Mouse (Mus musculus) neural tube, embryonic 15.5 days (tissue): ENCODE measurements around the gene 0610010K14Rik. TPM values are rescaled to one million over a fixed set of nuclear protein-coding genes. Genes with fewer than 3 reads are reported as not detected.
A peak's percentile ranks its signal among the peaks of the same experiment; 100 is the strongest.

ENCODE experiments used
- ATAC-seq: fragments of 200-750 bp; cut with Nextera tagmentation; 2 replicates; pipeline ENCODE4 v1.8.0; 2017; ENCODE audit warnings: mild to moderate bottlenecking, moderate TSS enrichment, moderate library complexity; ENCODE audit not compliant: low FRiP score
- H3K27ac ChIP-seq: fragments of 300-500 bp; sonication (generic); replicated peaks from 2 replicates; pipeline ENCODE4 v1.5.1; 2015; ENCODE audit warnings: mild to moderate bottlenecking, inconsistent platforms
- H3K27me3 ChIP-seq: fragments of 300-500 bp; sonication (generic); replicated peaks from 2 replicates; pipeline ENCODE4 v1.6.1; 2015; ENCODE audit warnings: inconsistent platforms
- H3K36me3 ChIP-seq: fragments of 300-500 bp; sonication (generic); 2 replicates; pipeline ENCODE4 v1.6.1; 2015; ENCODE audit warnings: inconsistent platforms
- H3K4me1 ChIP-seq: fragments of 300-500 bp; sonication (generic); 2 replicates; pipeline ENCODE4 v1.6.1; 2015; ENCODE audit warnings: inconsistent platforms
- H3K4me2 ChIP-seq: fragments of 300-500 bp; sonication (generic); 2 replicates; pipeline ENCODE4 v1.6.1; 2015; ENCODE audit warnings: inconsistent platforms, mild to moderate bottlenecking, moderate library complexity
- H3K4me3 ChIP-seq: fragments of 300-500 bp; sonication (generic); replicated peaks from 2 replicates; pipeline ENCODE4 v1.5.1; 2015; ENCODE audit warnings: mild to moderate bottlenecking, inconsistent platforms
- H3K9ac ChIP-seq: fragments of 300-500 bp; sonication (generic); replicated peaks from 2 replicates; pipeline ENCODE4 v1.6.1; 2015; ENCODE audit warnings: mild to moderate bottlenecking, inconsistent platforms
- H3K9me3 ChIP-seq: fragments of 300-500 bp; sonication (generic); replicated peaks from 2 replicates; pipeline ENCODE4 v1.6.1; 2016; ENCODE audit warnings: inconsistent platforms
- WGBS: fragments of 180-500 bp; shearing (Covaris S2); methylation state at CpG from one replicate; pipeline ENCODE4 v1.1.7; 2015; ENCODE audit warnings: mixed read lengths; 5-methylcytosine and 5-hydroxymethylcytosine counted together
- microRNA counts: library from miRNA; unstranded; fragments of <30 nt; microRNA quantifications from one replicate; lab custom pipeline; 2016
- microRNA-seq: library from miRNA; unstranded; fragments of <30 nt; microRNA quantifications from one replicate; pipeline ENCODE4, GENCODE M21; 2017
- polyA plus RNA-seq: library from polyadenylated mRNA; unstranded; fragments of >200 nt; fragmentation: Nextera tagmentation; extraction: Ambion mirVana; gene quantifications from 2 replicates; pipeline ENCODE4 v1.2.1, GENCODE M21; 2015

Gene 0610010K14Rik
- polyA plus RNA-seq, 1 experiment from 2014 or later = 167 TPM

- Histone ChIP-seq H3K4me3 (no peak overlapping the region), H3K27ac (no peak overlapping the region), H3K27me3 (no peaks in the 10 kb centered on the region), H3K4me2 (no peak overlapping the region), H3K4me1 (no peaks in the 10 kb centered on the region), H3K9ac (no peak overlapping the region), H3K9me3 (no peaks in the 10 kb centered on the region), H3K36me3 (no peaks in the 10 kb centered on the region)
- WGBS = 62% methylated on average over 11 of the region's 11 CpGs
- ATAC-seq = no peak
Observed at GRCm38 (mm10) chr11:70193354-70194285, 44.1 kb downstream of the 0610010K14Rik start.

- ATAC-seq = no peak
- H3K27ac ChIP-seq = no peak overlapping the region
- no peaks in the 10 kb centered on the region for H3K4me1 ChIP-seq
- no peak overlapping the region for H3K4me3 ChIP-seq
- H3K36me3 ChIP-seq = no peaks in the 10 kb centered on the region
- no peaks in the 10 kb centered on the region for H3K9me3 ChIP-seq
- no peak overlapping the region for H3K4me2 ChIP-seq
- H3K9ac ChIP-seq = no peak overlapping the region
- 83% methylated on average over 4 of the region's 4 CpGs for WGBS
- no peaks in the 10 kb centered on the region for H3K27me3 ChIP-seq
Observed at GRCm38 (mm10) chr11:70192157-70192556, 45.6 kb downstream of the 0610010K14Rik start.

- no peaks in the 10 kb centered on the region for H3K9me3 ChIP-seq
- no peak overlapping the region for H3K4me3 ChIP-seq
- ATAC-seq = no peak
- no peaks in the 10 kb centered on the region for H3K27me3 ChIP-seq
- no peak overlapping the region for H3K9ac ChIP-seq
- no peak overlapping the region for H3K4me2 ChIP-seq
- no peaks in the 10 kb centered on the region for H3K4me1 ChIP-seq
- H3K36me3 ChIP-seq = no peaks in the 10 kb centered on the region
- H3K27ac ChIP-seq = no peak overlapping the region
- WGBS = 90% methylated on average over 6 of the region's 6 CpGs
Observed at GRCm38 (mm10) chr11:70191188-70191587, 46.5 kb downstream of the 0610010K14Rik start.

GRCm38 (mm10) chr11:70189319-70190134 lies 48.2 kb downstream of the 0610010K14Rik start:
- no peak overlapping the region for H3K9ac ChIP-seq
- no peak overlapping the region for H3K4me3 ChIP-seq
- no peaks in the 10 kb centered on the region for H3K4me1 ChIP-seq
- no peak for ATAC-seq
- 71% methylated on average over 28 of the region's 28 CpGs for WGBS
- no peaks in the 10 kb centered on the region for H3K36me3 ChIP-seq
- no peaks in the 10 kb centered on the region for H3K9me3 ChIP-seq
- H3K4me2 ChIP-seq = no peak overlapping the region
- H3K27ac ChIP-seq = no peak overlapping the region
- no peaks in the 10 kb centered on the region for H3K27me3 ChIP-seq

MicroRNAs within 50 kb of the gene (microRNA counts, 519-probe panel; counts per million panel counts)
- microRNA mmu-miR-195 (lab: Ali Mortazavi, UCI) = 529 counts per million, percentile 1 among the panel's probes with 10 or more counts
- microRNA mmu-miR-497 (lab: Ali Mortazavi, UCI) = 1,748 counts per million, percentile 29 among the panel's probes with 10 or more counts

Small RNAs within 50 kb of the gene (microRNA-seq; reads per million reads assigned to microRNA genes)
- gene Mir195a (209 reads per million, percentile 63 among the genes with 10 or more reads in this experiment), gene Mir497 (not detected), gene Mir497b (not detected)

Other genes with a start within 250 kb of the 0610010K14Rik start
- 549 and 565 TPM in 2 replicates for gene Gabarap, start 246.8 kb downstream of the 0610010K14Rik start, polyA plus RNA-seq
- 53.5 and 57.8 TPM in 2 replicates for gene Phf23, start 242.1 kb downstream of the 0610010K14Rik start, polyA plus RNA-seq
- 22.6 and 25.1 TPM in 2 replicates for gene Dvl2, start 237.3 kb downstream of the 0610010K14Rik start, polyA plus RNA-seq
- 61.7 and 65.7 TPM in 2 replicates for gene Acadvl, start 222.5 kb downstream of the 0610010K14Rik start, polyA plus RNA-seq
- gene Dlg4, start 221.0 kb downstream of the 0610010K14Rik start, polyA plus RNA-seq = 20.1 and 24.7 TPM in 2 replicates
- 1.7 and 2.1 TPM in 2 replicates for gene Asgr1, start 183.8 kb downstream of the 0610010K14Rik start, polyA plus RNA-seq
- gene Asgr2, start 145.3 kb downstream of the 0610010K14Rik start, polyA plus RNA-seq = 0.18 TPM in 1 of 2 replicates, not detected in the other
- 0.38 and 0.55 TPM in 2 replicates for gene Mgl2, start 107.6 kb downstream of the 0610010K14Rik start, polyA plus RNA-seq
- gene Clec10a, start 81.7 kb downstream of the 0610010K14Rik start, polyA plus RNA-seq = 0.37 and 1.1 TPM in 2 replicates
- gene Slc16a11, start 25.2 kb downstream of the 0610010K14Rik start, polyA plus RNA-seq = 6.3 and 7.3 TPM in 2 replicates
- gene Slc16a13, start 16.9 kb downstream of the 0610010K14Rik start, polyA plus RNA-seq = 12.4 and 14.3 TPM in 2 replicates
- gene Bcl6b, start 8.1 kb downstream of the 0610010K14Rik start, polyA plus RNA-seq = 5.2 and 6.6 TPM in 2 replicates
- gene Gm21988, start 1.9 kb upstream of the 0610010K14Rik start, polyA plus RNA-seq = 13.1 and 16.0 TPM in 2 replicates
- gene Rnasek, start 1.9 kb upstream of the 0610010K14Rik start, polyA plus RNA-seq = 384 and 458 TPM in 2 replicates
- 2.1 and 2.7 TPM in 2 replicates for gene Alox12, start 17.4 kb upstream of the 0610010K14Rik start, polyA plus RNA-seq
- 5.9 TPM in 1 of 2 replicates, not detected in the other for gene Alox12e, start 84.7 kb upstream of the 0610010K14Rik start, polyA plus RNA-seq
- 1.2 TPM in 1 of 2 replicates, not detected in the other for gene Alox15, start 114.1 kb upstream of the 0610010K14Rik start, polyA plus RNA-seq
- gene Pelp1, start 172.1 kb upstream of the 0610010K14Rik start, polyA plus RNA-seq = 29.7 and 33.0 TPM in 2 replicates
- gene Arrb2, start 194.7 kb upstream of the 0610010K14Rik start, polyA plus RNA-seq = 53.6 and 59.7 TPM in 2 replicates
- gene Med11, start 214.0 kb upstream of the 0610010K14Rik start, polyA plus RNA-seq = 44.4 and 45.0 TPM in 2 replicates
- 0.60 and 1.0 TPM in 2 replicates for gene Zmynd15, start 221.5 kb upstream of the 0610010K14Rik start, polyA plus RNA-seq
- gene Cxcl16, start 222.1 kb upstream of the 0610010K14Rik start, polyA plus RNA-seq = 7.4 and 8.5 TPM in 2 replicates